In the genomic region with DNA sequence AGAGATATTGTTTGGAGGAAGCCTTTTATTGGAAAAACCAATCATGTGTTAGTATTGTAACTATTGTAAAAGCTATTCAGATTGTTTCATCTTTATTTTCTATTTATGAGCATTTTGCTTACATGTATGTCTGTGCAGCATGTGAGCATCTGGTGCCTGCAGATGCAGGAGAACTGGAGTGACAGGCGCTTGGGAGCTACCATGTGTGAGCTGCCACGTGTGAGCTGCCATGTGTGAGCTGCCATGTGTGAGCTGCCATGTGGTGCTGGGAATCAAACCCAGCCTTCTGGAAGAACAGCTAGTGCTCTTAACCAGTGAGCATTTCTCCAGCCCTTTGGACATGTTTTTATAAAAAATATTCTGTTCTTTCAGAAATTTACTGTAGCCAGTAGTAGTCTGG, we compare ENCODE assay signal across 1 mouse cellular context.
A peak's percentile ranks its signal among the peaks of the same experiment; 100 is the strongest.
TF ChIP-seq lines count a peak whose summit lies in the region.

No protein-coding gene starts in this region.

TF ChIP-seq in MEL, 35 proteins besides CTCF, POLR2A, EP300 and RAD21:
- peak; percentile 56; the same call in 1 of the 2 replicates for TF ChIP-seq MXI1 (IDR thresholded peaks at IDR 0.05; ENCODE audit: low read depth, low read length)
- no peak for TF ChIP-seq USF2 (IDR thresholded peaks at IDR 0.05; ENCODE audit: borderline replicate concordance in 1 of 2, insufficient read depth in 1 of 2, low read depth in 1 of 2, low read length in 2 of 2)
- TF ChIP-seq ETS1 (IDR thresholded peaks at IDR 0.05; ENCODE audit: low read depth, low read length) = no peak
- TF ChIP-seq POLR2AphosphoS2 (IDR thresholded peaks at IDR 0.05; ENCODE audit: low read length) = no peak
- no peak for TF ChIP-seq CHD1 (IDR thresholded peaks at IDR 0.05; ENCODE audit: low read depth, low read length)
TF ChIP-seq in MEL: peak in this region for 1.
